Mouse (Mus musculus): ENCODE data around the gene Bend7. TPM values are rescaled to one million over a fixed set of nuclear protein-coding genes. Genes with fewer than 3 reads are reported as not detected.

The Bend7 gene
- polyA plus RNA-seq, 1 experiment from 2014 or later, result 2.5 TPM

- no peak overlapping the region for H3K4me3 ChIP-seq
- H3K27ac ChIP-seq, result no peak overlapping the region
- H3K9ac ChIP-seq, result no peak overlapping the region
- H3K36me3 ChIP-seq (ENCODE audit: poor library complexity, severe bottlenecking), result no peaks in the 10 kb centered on the region
- no peak for ATAC-seq
- H3K9me3 ChIP-seq (replicated peaks), result no peaks in the 10 kb centered on the region
- H3K4me2 ChIP-seq, result no peak overlapping the region
- H3K27me3 ChIP-seq, result no peaks in the 10 kb centered on the region
- WGBS, result 85% methylated on average over 6 of the region's 6 CpGs
- no peaks in the 10 kb centered on the region for H3K4me1 ChIP-seq
Observed at GRCm38 (mm10) chr2:4829489-4830065, 111.9 kb downstream of the Bend7 start.

GRCm38 (mm10) chr2:4831493-4831892, 113.9 kb downstream of the Bend7 start:
- Histone ChIP-seq H3K27me3 (no peaks in the 10 kb centered on the region), H3K9me3 (replicated peaks) (no peaks in the 10 kb centered on the region), H3K4me3 (no peak overlapping the region), H3K4me1 (no peaks in the 10 kb centered on the region), H3K4me2 (no peak overlapping the region), H3K27ac (no peak overlapping the region), H3K9ac (no peak overlapping the region), H3K36me3 (ENCODE audit: poor library complexity, severe bottlenecking) (no peaks in the 10 kb centered on the region)
- no peak for ATAC-seq
- 84% methylated on average over 4 of the region's 4 CpGs for WGBS

GRCm38 (mm10) chr2:4832166-4832565, 114.5 kb downstream of the Bend7 start:
- Histone ChIP-seq H3K9ac (no peak overlapping the region), H3K27ac (no peak overlapping the region), H3K4me2 (no peak overlapping the region), H3K4me1 (no peaks in the 10 kb centered on the region), H3K4me3 (no peak overlapping the region), H3K27me3 (no peaks in the 10 kb centered on the region), H3K9me3 (replicated peaks) (no peaks in the 10 kb centered on the region), H3K36me3 (ENCODE audit: poor library complexity, severe bottlenecking) (no peaks in the 10 kb centered on the region)
- WGBS, result 77% methylated on average over 4 of the region's 4 CpGs
- ATAC-seq, result no peak

GRCm38 (mm10) chr2:4849449-4849848, 131.8 kb downstream of the Bend7 start:
- Histone ChIP-seq H3K4me2 (no peak overlapping the region), H3K27ac (no peak overlapping the region), H3K9ac (no peak overlapping the region), H3K9me3 (replicated peaks) (no peaks in the 10 kb centered on the region), H3K4me3 (no peak overlapping the region), H3K36me3 (ENCODE audit: poor library complexity, severe bottlenecking) (no peaks in the 10 kb centered on the region), H3K27me3 (no peaks in the 10 kb centered on the region), H3K4me1 (no peaks in the 10 kb centered on the region)
- ATAC-seq, result no peak
- 83% methylated on average over 2 of the region's 2 CpGs for WGBS

Other genes starting within 250 kb of the Bend7 start
- 52.6 and 52.9 TPM in 2 replicates for gene Prpf18, start 65.7 kb upstream of the Bend7 start, polyA plus RNA-seq (2015; fragmentation: Nextera tagmentation; extraction: Ambion mirVana)
- 96.7 and 103 TPM in 2 replicates for gene Sephs1, start 163.7 kb downstream of the Bend7 start, polyA plus RNA-seq (2015; fragmentation: Nextera tagmentation; extraction: Ambion mirVana)
- gene Phyh, start 201.2 kb downstream of the Bend7 start, polyA plus RNA-seq (2015; fragmentation: Nextera tagmentation; extraction: Ambion mirVana), result 40.7 and 41.9 TPM in 2 replicates